Mouse (Mus musculus) hindbrain, embryonic 14.5 days (tissue): ENCODE results near the gene Gm26965. TPM values are rescaled to one million over a fixed set of nuclear protein-coding genes. Genes with fewer than 3 reads are reported as not detected.

Experiments
- polyA plus RNA-seq: library from polyadenylated mRNA; unstranded; fragments of >200 nt; fragmentation: Nextera tagmentation; extraction: Ambion mirVana; gene quantifications from 2 replicates; pipeline ENCODE4 v1.2.1, GENCODE M21; 2014

Gene Gm26965
- polyA plus RNA-seq, 1 experiment from 2014 or later = not detected

Other genes with a start within 250 kb of the Gm26965 start
- gene Zfp458, start 247.7 kb downstream of the Gm26965 start, polyA plus RNA-seq = 6.2 and 6.7 TPM in 2 replicates
- 1.2 and 1.3 TPM in 2 replicates for gene Zfp457, start 219.7 kb downstream of the Gm26965 start, polyA plus RNA-seq
- 1.9 and 2.3 TPM in 2 replicates for gene Zfp595, start 193.6 kb downstream of the Gm26965 start, polyA plus RNA-seq
- gene Gm28044, start 165.6 kb downstream of the Gm26965 start, polyA plus RNA-seq = not detected in 2 replicates
- gene Zfp953, start 165.5 kb downstream of the Gm26965 start, polyA plus RNA-seq = 0.79 and 0.93 TPM in 2 replicates
- not detected in 2 replicates for gene Gm28041, start 150.4 kb downstream of the Gm26965 start, polyA plus RNA-seq
- gene Zfp456, start 150.3 kb downstream of the Gm26965 start, polyA plus RNA-seq = 0.80 and 1.4 TPM in 2 replicates
- 2.9 and 3.4 TPM in 2 replicates for gene Zfp429, start 126.3 kb downstream of the Gm26965 start, polyA plus RNA-seq
- 0.36 and 0.90 TPM in 2 replicates for gene Zfp459, start 104.7 kb downstream of the Gm26965 start, polyA plus RNA-seq
- gene Zfp874a, start 74.5 kb downstream of the Gm26965 start, polyA plus RNA-seq = 6.9 and 8.0 TPM in 2 replicates
- gene Zfp874b, start 41.9 kb downstream of the Gm26965 start, polyA plus RNA-seq = 2.1 and 2.3 TPM in 2 replicates
- 9.5 and 11.8 TPM in 2 replicates for gene Zfp58, start 25.6 kb downstream of the Gm26965 start, polyA plus RNA-seq
- gene Zfp87, start within 50 bp of the Gm26965 start, polyA plus RNA-seq = 36.3 and 40.2 TPM in 2 replicates
- gene Zfp748, start 27.7 kb upstream of the Gm26965 start, polyA plus RNA-seq = 14.6 and 16.9 TPM in 2 replicates
- gene Zfp729b, start 83.6 kb upstream of the Gm26965 start, polyA plus RNA-seq = 7.2 and 7.4 TPM in 2 replicates
- not detected in 2 replicates for gene Gm49345, start 111.6 kb upstream of the Gm26965 start, polyA plus RNA-seq
- 3.4 and 6.1 TPM in 2 replicates for gene Zfp729a, start 111.6 kb upstream of the Gm26965 start, polyA plus RNA-seq
- gene Zfp738, start 160.9 kb upstream of the Gm26965 start, polyA plus RNA-seq = 13.4 and 13.6 TPM in 2 replicates
- 4.3 and 4.5 TPM in 2 replicates for gene Zfp65, start 203.0 kb upstream of the Gm26965 start, polyA plus RNA-seq
- 8.5 and 9.2 TPM in 2 replicates for gene Zfp85, start 229.1 kb upstream of the Gm26965 start, polyA plus RNA-seq